Mouse (Mus musculus) hindbrain, embryonic 16.5 days (tissue): ENCODE results near the gene Magel2. TPM values are rescaled to one million over a fixed set of nuclear protein-coding genes. Genes with fewer than 3 reads are reported as not detected.

ENCODE experiments used
- ATAC-seq: fragments of 200-750 bp; cut with Nextera tagmentation; 2 replicates; pipeline ENCODE4 v1.8.0; 2017; ENCODE audit warnings: moderate TSS enrichment, moderate library complexity
- H3K27ac ChIP-seq: fragments of 300-500 bp; sonication (generic); 2 replicates; pipeline ENCODE4 v1.5.1; 2014; ENCODE audit warnings: low read depth, mild to moderate bottlenecking, control low read depth, low read length, moderate library complexity
- H3K27me3 ChIP-seq: fragments of 300-500 bp; sonication (generic); replicated peaks from 2 replicates; pipeline ENCODE4 v1.6.1; 2014; ENCODE audit warnings: low read length; ENCODE audit not compliant: control insufficient read depth, insufficient read depth
- H3K36me3 ChIP-seq: fragments of 300-500 bp; sonication (generic); 2 replicates; pipeline ENCODE4 v1.6.1; 2014; ENCODE audit warnings: mild to moderate bottlenecking, low read length, moderate library complexity, mixed read lengths; ENCODE audit not compliant: control insufficient read depth, insufficient read depth
- H3K4me1 ChIP-seq: fragments of 300-500 bp; sonication (generic); 2 replicates; pipeline ENCODE4 v1.6.1; 2014; ENCODE audit warnings: low read depth, low read length; ENCODE audit not compliant: control insufficient read depth, insufficient read depth
- H3K4me2 ChIP-seq: fragments of 300-500 bp; sonication (generic); 2 replicates; pipeline ENCODE4 v1.6.1; 2014; ENCODE audit warnings: mild to moderate bottlenecking, low read length, control low read depth, moderate library complexity
- H3K4me3 ChIP-seq: fragments of 300-500 bp; sonication (generic); 2 replicates; pipeline ENCODE4 v1.5.1; 2014; ENCODE audit warnings: mild to moderate bottlenecking, low read length, control low read depth, moderate library complexity
- H3K9ac ChIP-seq: fragments of 300-500 bp; sonication (generic); 2 replicates; pipeline ENCODE4 v1.6.1; 2014; ENCODE audit warnings: low read depth, mild to moderate bottlenecking, control low read depth, low read length, moderate library complexity
- H3K9me3 ChIP-seq: fragments of 300-500 bp; sonication (generic); 2 replicates; pipeline ENCODE4 v1.6.1; 2014; ENCODE audit warnings: mild to moderate bottlenecking, low read length, moderate library complexity; ENCODE audit not compliant: control insufficient read depth
- WGBS: fragments of 180-500 bp; shearing (Covaris S2); extraction: QIAGEN DNeasy Blood & Tissue Kit; methylation state at CpG from one replicate; pipeline ENCODE4 v1.1.7; 2014; 5-methylcytosine and 5-hydroxymethylcytosine counted together
- polyA plus RNA-seq: library from polyadenylated mRNA; unstranded; fragments of >200 nt; fragmentation: Nextera tagmentation; extraction: Ambion mirVana; gene quantifications from 2 replicates; pipeline ENCODE4 v1.2.1, GENCODE M21; 2015

The Magel2 gene
- polyA plus RNA-seq, 1 experiment from 2014 or later, result 13.7 TPM

DNA sequence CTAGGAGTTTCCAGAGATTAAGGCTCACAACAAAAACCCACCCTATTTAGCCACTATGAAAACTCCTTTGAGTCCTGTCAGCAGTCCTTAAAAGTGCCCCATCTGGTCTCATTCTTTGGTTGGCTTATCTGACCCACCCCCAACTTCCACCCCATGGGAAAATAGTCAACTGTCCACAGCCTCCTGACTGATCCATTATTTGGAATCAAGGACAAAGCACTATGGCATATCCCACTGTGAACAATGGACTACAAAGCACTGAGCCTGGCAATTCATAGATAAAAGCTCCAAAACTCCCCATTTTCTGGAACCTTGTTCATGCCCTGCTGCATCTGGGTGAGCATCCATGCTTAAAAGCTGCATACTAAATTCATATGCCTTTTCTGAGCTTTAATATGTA, 39.4 kb downstream of the Magel2 start:
- H3K4me3 ChIP-seq, result no peak overlapping the region
- no peak overlapping the region for H3K27ac ChIP-seq
- ATAC-seq, result no peak

GRCm38 (mm10) chr7:62418346-62418745, 41.5 kb downstream of the Magel2 start:
- no peak for ATAC-seq
- Histone ChIP-seq H3K4me3 (peak overlapping the region; percentile 52), H3K4me1 (peaks cover 4% of the 10 kb centered on the region; the same call in 1 of the 2 replicates), H3K9me3 (no peaks in the 10 kb centered on the region; the same call in 1 of the 2 replicates), H3K27ac (no peak overlapping the region; the same call in 1 of the 2 replicates), H3K4me2 (peak overlapping the region; percentile 68), H3K36me3 (no peaks in the 10 kb centered on the region), H3K9ac (peak overlapping the region; percentile 64), H3K27me3 (no peaks in the 10 kb centered on the region)
- 48% methylated on average over 9 of the region's 9 CpGs for WGBS

More for the DNA sequence above, 39.4 kb downstream of the Magel2 start:
- Histone ChIP-seq H3K27me3 (no peaks in the 10 kb centered on the region), H3K4me1 (peaks cover 4% of the 10 kb centered on the region; the same call in 1 of the 2 replicates), H3K9me3 (no peaks in the 10 kb centered on the region; the same call in 1 of the 2 replicates), H3K4me2 (peak overlapping the region; percentile 12; the same call in 1 of the 2 replicates), H3K9ac (no peak overlapping the region), H3K36me3 (no peaks in the 10 kb centered on the region)

GRCm38 (mm10) chr7:62419105-62419492, 42.3 kb downstream of the Magel2 start:
- no peak for ATAC-seq
- no peaks in the 10 kb centered on the region for H3K27me3 ChIP-seq
- 42% methylated on average over 17 of the region's 17 CpGs for WGBS
- H3K4me1 ChIP-seq, result peaks cover 4% of the 10 kb centered on the region; the same call in 1 of the 2 replicates
- H3K9ac ChIP-seq, result peak overlapping the region; percentile 64
- no peaks in the 10 kb centered on the region; the same call in 1 of the 2 replicates for H3K9me3 ChIP-seq
- peak overlapping the region; percentile 52 for H3K4me3 ChIP-seq
- H3K36me3 ChIP-seq, result no peaks in the 10 kb centered on the region
- H3K27ac ChIP-seq, result peak overlapping the region; percentile 69
- peak overlapping the region; percentile 68 for H3K4me2 ChIP-seq

- 28% methylated on average over 49 of the region's 49 CpGs for WGBS
- Histone ChIP-seq H3K4me1 (peaks cover 4% of the 10 kb centered on the region; the same call in 1 of the 2 replicates), H3K4me2 (peak within 1 kb of the TSS; percentile 68), H3K9ac (peak within 1 kb of the TSS; percentile 68), H3K36me3 (no peaks in the 10 kb centered on the region), H3K4me3 (peak within 1 kb of the TSS; percentile 52), H3K9me3 (no peaks in the 10 kb centered on the region; the same call in 1 of the 2 replicates), H3K27me3 (no peaks in the 10 kb centered on the region), H3K27ac (peak within 1 kb of the TSS; percentile 81)
- ATAC-seq, result peak; percentile 96
These were observed 42.9 kb downstream of the Magel2 start, which contains the start of gene Mkrn3 for GRCm38 (mm10) chr7:62419493-62420360. Gene Mkrn3, minus strand, starts transcription at chr7:62420139.

DNA sequence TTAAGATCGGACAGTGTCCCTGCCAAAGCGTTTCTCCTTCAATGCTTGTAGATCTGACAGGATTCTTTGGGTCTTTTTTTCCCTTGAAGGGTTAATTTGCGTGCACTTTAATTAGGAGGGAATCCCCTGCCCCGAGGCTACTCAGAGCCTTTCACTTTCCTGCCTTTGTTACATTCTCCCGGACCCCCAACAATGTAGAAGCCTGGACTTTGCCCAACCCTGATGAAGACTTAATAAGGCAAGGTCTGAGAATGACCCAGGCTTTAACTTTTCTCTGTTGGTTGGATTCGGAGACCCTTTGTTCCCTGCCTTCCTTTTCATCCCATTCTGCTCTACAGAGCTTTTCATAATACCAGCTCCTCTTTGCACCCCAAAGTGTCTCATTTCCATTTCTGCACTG, 43.8 kb downstream of the Magel2 start:
- peak overlapping the region; percentile 52 for H3K4me3 ChIP-seq
- H3K9ac ChIP-seq, result peak overlapping the region; percentile 20
- ATAC-seq, result no peak
- H3K4me2 ChIP-seq, result peak overlapping the region; percentile 33
- H3K27me3 ChIP-seq, result no peaks in the 10 kb centered on the region
- no peaks in the 10 kb centered on the region for H3K36me3 ChIP-seq
- H3K27ac ChIP-seq, result peak overlapping the region; percentile 81
- WGBS, result 49% methylated on average over 6 of the region's 6 CpGs
- no peaks in the 10 kb centered on the region; the same call in 1 of the 2 replicates for H3K9me3 ChIP-seq
- H3K4me1 ChIP-seq, result peaks cover 4% of the 10 kb centered on the region; the same call in 1 of the 2 replicates

DNA sequence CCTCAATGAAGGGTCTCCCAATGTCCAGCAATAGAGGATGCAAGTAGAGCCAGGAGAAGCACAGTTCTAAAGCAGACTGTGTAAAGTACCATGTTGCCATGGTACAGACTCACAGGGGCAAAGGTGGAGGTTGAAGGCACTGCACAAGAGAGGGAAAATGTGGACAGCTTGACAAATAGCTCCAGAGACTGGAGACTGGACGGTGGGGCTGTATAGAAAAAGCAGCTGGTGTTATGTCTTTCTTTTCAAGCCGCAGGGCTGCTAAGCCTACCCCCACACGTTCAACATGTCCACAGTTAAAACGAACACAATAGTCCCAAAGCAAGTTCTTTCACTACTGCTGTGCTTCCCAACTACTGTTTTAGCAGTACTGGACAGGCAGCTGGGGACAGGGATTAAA, 46.4 kb downstream of the Magel2 start:
- Histone ChIP-seq H3K4me2 (no peak overlapping the region), H3K9ac (no peak overlapping the region), H3K4me1 (no peaks in the 10 kb centered on the region), H3K36me3 (no peaks in the 10 kb centered on the region), H3K9me3 (no peaks in the 10 kb centered on the region), H3K27me3 (no peaks in the 10 kb centered on the region), H3K4me3 (no peak overlapping the region), H3K27ac (no peak overlapping the region)
- WGBS, result 13% methylated on average over 4 of the region's 4 CpGs
- no peak for ATAC-seq

DNA sequence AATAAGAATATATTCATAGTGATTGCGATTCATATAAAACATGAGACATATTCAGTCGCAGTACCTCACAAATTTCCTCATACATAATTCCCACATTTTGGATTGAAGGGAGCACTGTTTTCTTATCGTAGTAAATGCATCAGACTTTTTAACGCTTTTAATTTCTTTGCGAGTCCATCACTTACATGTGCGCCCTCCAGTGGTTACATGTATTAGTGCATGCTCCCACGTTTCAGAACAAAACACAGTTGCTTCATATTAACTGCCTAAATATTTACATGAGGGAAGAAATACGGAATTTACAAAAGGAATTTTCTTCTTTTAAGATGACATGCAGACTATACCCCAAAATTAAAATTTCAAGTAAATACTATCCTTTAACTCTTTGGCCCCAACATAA, 51.5 kb downstream of the Magel2 start:
- ATAC-seq, result no peak
- Histone ChIP-seq H3K9me3 (no peaks in the 10 kb centered on the region; the same call in 1 of the 2 replicates), H3K27ac (no peak overlapping the region), H3K4me2 (peak overlapping the region; percentile 36; the same call in 1 of the 2 replicates), H3K36me3 (no peaks in the 10 kb centered on the region), H3K4me3 (no peak overlapping the region), H3K27me3 (no peaks in the 10 kb centered on the region), H3K9ac (no peak overlapping the region), H3K4me1 (no peaks in the 10 kb centered on the region)
- 23% methylated on average over 8 of the region's 8 CpGs for WGBS
